Mouse (Mus musculus) small intestine, adult 2 months (tissue): Measurements from ENCODE around the gene Six2.

Experiments used
- CTCF ChIP-seq: fragments of 200-500 bp; IDR thresholded peaks from 2 replicates; pipeline ENCODE4 v1.5.1; 2012; ENCODE audit warnings: low read depth, mild to moderate bottlenecking, control low read depth, inconsistent platforms, low read length, moderate library complexity, mixed read lengths; ENCODE audit not compliant: insufficient replicate concordance, insufficient read length; ENCODE audit errors: extremely low read depth
- POLR2A ChIP-seq: fragments of 200-500 bp; IDR thresholded peaks from 2 replicates; pipeline ENCODE4 v1.6.1; 2012; ENCODE audit warnings: low read depth, mild to moderate bottlenecking, control low read depth, inconsistent platforms, low read length, moderate library complexity

- TF ChIP-seq CTCF (no peak), POLR2A (no peak)
These were observed 4.5 kb upstream of the Six2 start for GRCm38 (mm10) chr17:85692594-85692993.
